Mouse (Mus musculus) v-Abl transformed pro-B cells (cell line): ENCODE results near the gene A830005F24Rik.

Source experiments
- in situ Hi-C, 2 experiments: fragments of 400-800 bp; cut with MboI; formaldehyde crosslinking; loops; one replicate each; pipeline ENCODE4 v1.15.1; 2025; ENCODE audit not compliant: unreplicated experiment in 2 of 2

Gene A830005F24Rik

DNA sequence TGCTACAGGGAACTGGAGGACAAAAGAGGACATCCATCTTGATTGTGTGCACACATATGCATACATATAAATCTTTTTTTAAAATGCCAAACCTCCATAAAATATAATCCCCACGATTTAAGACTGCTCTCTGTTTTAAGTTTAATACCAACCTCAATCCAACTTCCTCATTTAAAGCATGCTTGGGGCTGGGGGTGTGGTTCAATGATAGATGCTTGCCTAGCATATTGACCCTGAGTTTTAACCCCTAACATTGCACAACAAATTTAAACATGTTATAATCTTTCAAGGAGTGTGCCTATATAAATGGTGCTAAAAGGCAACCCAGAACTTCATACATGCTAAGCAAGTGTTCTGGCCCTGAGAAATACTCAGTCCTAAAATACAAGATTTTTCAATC is 27.1 kb downstream of the A830005F24Rik start:
- in situ Hi-C loops, result loop anchor here (25.0 kb wide), 2 partner anchors 447 to 472 kb away; no protein-coding TSS in a partner anchor

DNA sequence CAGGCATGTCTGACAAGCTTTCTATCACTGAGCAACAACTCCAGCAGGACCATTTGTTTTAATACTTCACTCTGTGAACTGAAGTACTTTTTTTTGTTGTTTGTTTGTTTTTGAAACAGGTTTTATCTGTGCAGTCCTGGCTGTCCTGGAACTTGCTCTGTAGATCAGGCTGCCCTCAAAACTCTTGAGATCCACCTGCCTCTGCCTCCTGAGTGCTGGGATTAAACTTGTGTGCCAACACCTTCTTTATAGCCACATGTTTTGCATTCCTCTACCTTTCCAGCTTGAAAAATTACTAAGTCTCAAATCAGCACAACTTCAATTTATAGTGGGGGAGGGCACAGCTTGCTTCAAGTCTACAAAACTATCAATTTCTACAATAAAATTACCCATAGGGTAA is 31.0 kb downstream of the A830005F24Rik start:
- in situ Hi-C loops, result loop anchor here (25.0 kb wide), 2 partner anchors 443 to 468 kb away; no protein-coding TSS in a partner anchor

- in situ Hi-C loops, result loop anchor here (25.0 kb wide), 2 partner anchors 442 to 467 kb away; no protein-coding TSS in a partner anchor
These were observed 31.5 kb downstream of the A830005F24Rik start for GRCm38 (mm10) chr13:48544867-48545266.

GRCm38 (mm10) chr13:48545476-48546281 is 32.3 kb downstream of the A830005F24Rik start:
- in situ Hi-C loops, result loop anchor here (25.0 kb wide), 2 partner anchors 442 to 467 kb away; no protein-coding TSS in a partner anchor

- in situ Hi-C loops, result loop anchor here (25.0 kb wide), 2 partner anchors 441 to 466 kb away; no protein-coding TSS in a partner anchor
These were observed 33.1 kb downstream of the A830005F24Rik start for GRCm38 (mm10) chr13:48546330-48546917.

DNA sequence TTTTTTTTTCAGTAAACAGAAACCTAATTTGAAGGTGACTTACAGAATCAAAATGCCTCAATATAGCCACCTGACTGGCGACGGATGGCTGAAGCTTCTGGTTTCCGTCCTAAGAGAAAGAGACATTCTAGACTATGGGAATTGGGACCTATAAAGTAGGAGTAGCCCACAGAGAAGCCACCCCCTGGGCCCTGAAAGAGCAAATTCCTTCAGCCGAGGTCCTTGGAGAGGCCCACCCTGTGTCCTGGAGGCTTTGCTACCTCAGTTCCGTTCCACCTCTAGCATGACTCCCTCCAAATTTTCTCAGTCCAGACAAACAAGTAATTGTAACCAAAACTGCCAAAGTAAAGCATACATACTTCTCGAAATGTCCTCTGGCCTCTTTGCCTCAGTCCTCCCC is 34.3 kb downstream of the A830005F24Rik start:
- in situ Hi-C loops, result loop anchor here (25.0 kb wide), 2 partner anchors 440 to 465 kb away; no protein-coding TSS in a partner anchor

DNA sequence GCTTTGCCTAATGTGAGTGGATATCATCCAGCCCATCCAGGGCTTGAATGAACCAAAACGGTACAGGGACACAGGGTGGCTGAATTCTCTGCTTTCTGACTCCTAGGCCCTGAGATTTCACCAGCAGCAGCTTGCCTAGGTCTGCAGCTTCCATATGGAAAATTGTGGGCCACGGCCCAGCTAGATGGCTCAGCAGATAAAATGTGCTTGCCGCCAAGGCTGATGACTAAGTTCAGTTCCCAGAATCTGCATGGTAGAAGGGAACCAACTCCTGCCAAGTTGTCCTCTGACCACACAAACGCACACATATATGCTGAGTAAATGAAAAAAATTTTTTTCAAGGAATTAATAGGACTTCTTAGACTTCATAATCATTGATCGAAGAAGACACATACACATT is 34.9 kb downstream of the A830005F24Rik start:
- in situ Hi-C loops, result loop anchor here (25.0 kb wide), 2 partner anchors 439 to 464 kb away; no protein-coding TSS in a partner anchor

DNA sequence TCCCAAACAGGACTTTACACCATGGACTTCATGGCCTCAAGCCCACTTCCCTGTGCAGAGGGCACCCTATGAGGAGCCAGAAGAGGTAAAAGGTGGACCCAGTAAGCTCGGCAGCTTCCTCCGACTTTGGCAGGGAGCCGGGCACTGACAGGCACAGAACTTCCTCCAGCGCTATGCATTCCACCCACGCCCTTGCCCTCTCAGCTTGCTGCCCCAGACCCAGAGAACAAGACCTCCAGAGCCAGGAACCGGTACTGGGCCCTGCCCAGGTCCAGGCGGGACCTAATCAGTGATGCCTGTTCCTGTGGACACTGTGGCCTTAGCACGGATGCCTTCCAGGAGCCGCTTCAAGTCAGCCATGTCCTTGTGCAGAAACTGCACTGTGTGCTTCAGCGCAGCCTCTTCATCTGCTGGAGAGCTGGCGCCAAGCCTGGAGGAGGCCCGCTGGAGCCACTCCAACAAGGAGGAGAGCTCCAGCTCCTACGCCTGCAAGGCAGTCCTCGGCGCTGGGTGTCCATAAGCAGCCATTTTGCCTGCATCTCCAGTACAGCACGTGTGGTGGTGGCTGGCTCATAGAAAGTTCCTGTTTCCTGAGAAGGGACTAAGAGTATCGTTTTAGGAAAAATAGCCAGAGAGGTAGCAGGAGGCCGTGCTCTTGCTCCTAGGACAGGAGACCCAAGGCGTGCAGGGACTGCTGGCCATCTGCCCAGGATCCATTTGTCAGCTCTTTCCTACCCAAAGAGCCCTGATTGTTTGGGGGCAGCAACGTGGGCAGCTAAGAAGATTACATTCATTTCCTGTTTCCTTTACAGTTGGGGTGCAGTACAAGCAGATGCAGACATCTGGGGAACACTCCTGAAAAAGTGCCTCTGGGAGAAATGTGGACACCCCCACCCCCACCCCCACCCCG is 39.1 kb downstream of the A830005F24Rik start:
- in situ Hi-C loops, result no loop called here

DNA sequence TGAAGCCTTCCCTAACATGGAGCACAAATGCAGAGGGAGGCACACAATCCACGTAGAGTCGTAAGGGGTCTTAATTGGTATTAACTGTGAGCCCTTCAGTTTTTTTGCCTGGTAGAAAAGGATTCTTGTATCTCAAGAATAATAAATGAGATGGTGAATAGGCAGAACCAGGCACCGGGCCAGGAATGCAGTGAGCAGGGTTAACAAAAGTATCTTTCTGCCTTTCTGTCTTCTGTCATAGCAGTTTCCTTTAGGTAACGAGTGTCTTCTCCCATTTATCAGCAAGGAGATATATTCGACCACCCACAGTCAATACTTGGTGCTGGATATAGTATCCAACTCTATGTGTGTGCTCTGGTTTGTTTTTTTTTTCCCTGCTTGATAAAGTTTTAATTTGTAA is 40.1 kb downstream of the A830005F24Rik start:
- in situ Hi-C loops, result no loop called here

DNA sequence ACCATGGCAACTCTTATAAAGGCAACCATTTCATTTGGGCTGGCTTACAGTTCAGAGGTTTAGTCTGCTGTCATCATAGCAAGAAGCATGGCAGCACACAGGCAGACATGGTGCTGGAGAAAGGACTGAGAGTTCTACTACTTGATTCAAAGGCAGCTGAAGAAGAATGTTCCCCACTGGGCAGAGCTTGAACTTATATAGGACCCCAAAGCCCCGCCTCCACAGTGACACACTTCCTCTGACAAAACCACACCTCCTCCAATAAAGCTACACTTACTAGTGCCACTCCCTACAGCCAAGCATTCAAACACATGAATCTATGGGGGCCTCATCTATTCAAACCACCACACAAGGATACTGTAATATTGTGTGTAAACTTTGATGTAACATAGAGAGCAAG is 41.2 kb downstream of the A830005F24Rik start:
- in situ Hi-C loops, result no loop called here

DNA sequence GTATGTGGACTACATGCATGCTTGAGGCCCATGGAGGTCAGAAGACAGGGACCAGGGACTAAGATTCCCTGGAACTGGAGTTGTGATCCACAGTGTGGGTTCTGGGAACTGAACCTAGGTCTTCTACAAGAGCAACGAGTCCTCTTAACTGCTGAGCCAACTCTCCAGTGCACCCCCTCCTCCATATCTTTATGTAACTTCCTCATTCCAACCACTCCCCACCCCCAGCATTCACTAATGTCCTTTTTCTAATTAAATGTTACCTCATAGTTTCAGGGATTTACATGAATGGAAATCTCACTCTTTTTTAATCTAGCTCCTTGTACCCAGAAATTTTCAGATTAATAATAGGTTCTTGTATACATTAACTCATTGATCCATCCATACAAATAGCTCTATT is 42.6 kb downstream of the A830005F24Rik start:
- in situ Hi-C loops, result no loop called here

DNA sequence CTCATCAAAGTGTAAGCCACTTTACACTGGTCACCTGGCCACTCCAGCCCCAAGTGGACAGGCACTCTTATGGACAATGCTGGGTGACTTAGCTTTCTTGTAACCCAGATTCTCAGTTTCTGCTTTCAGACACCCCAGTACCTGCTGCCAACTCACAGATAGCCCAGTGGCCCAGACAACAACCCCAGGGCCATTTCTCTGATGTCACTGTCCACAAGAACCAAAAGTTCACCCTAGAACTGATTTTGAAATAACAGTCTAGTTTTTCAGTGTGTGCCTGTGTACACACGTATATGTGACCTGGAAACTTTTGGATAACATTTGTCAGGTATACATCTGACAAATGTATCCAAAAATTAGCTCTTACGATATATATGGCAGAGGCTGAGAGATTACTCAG is 48.1 kb downstream of the A830005F24Rik start:
- in situ Hi-C loops, result no loop called here

- in situ Hi-C loops, result no loop called here
These were observed 49.0 kb downstream of the A830005F24Rik start for GRCm38 (mm10) chr13:48562336-48562735.
